Mouse (Mus musculus): ENCODE data around the gene Gm17026.
"Not testable (repeated sequence)": the region's sequence is repeated elsewhere in the genome, so short reads cannot be mapped to it uniquely, and the experiment has no call there.

Gm17026 gene

DNA sequence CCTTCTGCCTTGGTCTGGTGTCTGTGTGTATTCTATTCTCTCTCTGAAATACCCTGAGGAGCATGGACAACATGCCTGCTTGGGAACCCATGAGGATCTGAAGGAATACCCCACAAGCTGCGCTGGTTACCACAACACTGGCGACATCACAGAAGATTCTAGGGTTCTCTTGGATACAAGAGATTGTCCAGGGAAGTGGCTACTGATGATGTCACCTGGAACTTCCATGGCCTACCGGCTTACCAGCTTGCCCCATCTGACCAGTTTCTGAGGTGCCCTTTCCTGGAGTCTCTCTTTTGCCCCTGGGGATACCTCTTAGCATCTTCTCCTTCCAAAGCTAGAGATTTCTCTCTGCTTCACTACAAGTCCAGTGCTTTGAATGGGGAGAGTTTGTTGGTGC lies at the start of gene Gm17026:
TSS of gene Gm17026 (minus strand) at position 101 of the 400 bp plus-strand sequence.
- not testable (repeated sequence) for DNase-seq (ENCODE audit: low spot score)

DNA sequence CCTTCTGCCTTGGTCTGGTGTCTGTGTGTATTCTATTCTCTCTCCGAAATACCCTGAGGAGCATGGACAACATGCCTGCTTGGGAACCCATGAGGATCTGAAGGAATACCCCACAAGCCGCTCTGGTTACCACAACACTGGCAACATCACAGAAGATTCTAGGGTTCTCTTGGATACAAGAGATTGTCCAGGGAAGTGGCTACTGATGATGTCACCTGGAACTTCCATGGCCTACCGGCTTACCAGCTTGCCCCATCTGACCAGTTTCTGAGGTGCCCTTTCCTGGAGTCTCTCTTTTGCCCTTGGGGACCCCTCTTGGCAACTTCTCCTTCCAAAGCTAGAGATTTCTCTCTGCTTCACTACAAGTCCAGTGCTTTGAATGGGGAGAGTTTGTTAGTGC lies 37.4 kb upstream of the Gm17026 start, which contains the start of gene Gm9611:
TSS of gene Gm9611 (minus strand) at position 101 of the 400 bp plus-strand sequence.
- DNase-seq (ENCODE audit: low spot score): not testable (repeated sequence)

- not testable (repeated sequence) for DNase-seq (ENCODE audit: low spot score)
These were observed 42.9 kb downstream of the Gm17026 start for GRCm38 (mm10) chr14:42216766-42217537.

Data from embryo, embryonic 10 days (tissue).